Mouse (Mus musculus) forebrain, embryonic 16.5 days (tissue): ENCODE results near the gene Sept10. TPM values are rescaled to one million over a fixed set of nuclear protein-coding genes. Genes with fewer than 3 reads are reported as not detected.
"Not testable (repeated sequence)": the region's sequence is repeated elsewhere in the genome, so short reads cannot be mapped to it uniquely, and the experiment has no call there.

Experiments
- ATAC-seq: fragments of 200-750 bp; cut with Nextera tagmentation; 2 replicates; pipeline ENCODE4 v1.8.0; 2017; ENCODE audit warnings: mild to moderate bottlenecking, moderate library complexity
- H3K27ac ChIP-seq: fragments of 300-500 bp; sonication (generic); 2 replicates; pipeline ENCODE4 v1.5.1; 2014; ENCODE audit warnings: low read length, control low read depth
- H3K27me3 ChIP-seq: fragments of 300-500 bp; sonication (generic); replicated peaks from 2 replicates; pipeline ENCODE4 v1.6.1; 2014; ENCODE audit warnings: low read length; ENCODE audit not compliant: control insufficient read depth, insufficient read depth
- H3K36me3 ChIP-seq: fragments of 300-500 bp; sonication (generic); 2 replicates; pipeline ENCODE4 v1.6.1; 2014; ENCODE audit not compliant: control insufficient read depth, insufficient read depth
- H3K4me1 ChIP-seq: fragments of 300-500 bp; sonication (generic); replicated peaks from 2 replicates; pipeline ENCODE4 v1.6.1; 2014; ENCODE audit warnings: low read length; ENCODE audit not compliant: control insufficient read depth, insufficient read depth
- H3K4me2 ChIP-seq: fragments of 300-500 bp; sonication (generic); 2 replicates; pipeline ENCODE4 v1.6.1; 2014; ENCODE audit warnings: mild to moderate bottlenecking, low read length, control low read depth
- H3K4me3 ChIP-seq: fragments of 300-500 bp; sonication (generic); replicated peaks from 2 replicates; pipeline ENCODE4 v1.5.1; 2014; ENCODE audit warnings: mild to moderate bottlenecking, low read length, control low read depth
- H3K9ac ChIP-seq: fragments of 300-500 bp; sonication (generic); replicated peaks from 2 replicates; pipeline ENCODE4 v1.6.1; 2014; ENCODE audit warnings: low read depth, low read length, control low read depth
- H3K9me3 ChIP-seq: fragments of 300-500 bp; sonication (generic); 2 replicates; pipeline ENCODE4 v1.6.1; 2016; ENCODE audit warnings: low read length; ENCODE audit not compliant: control insufficient read depth
- WGBS: fragments of 180-500 bp; shearing (Covaris S2); extraction: QIAGEN DNeasy Blood & Tissue Kit; methylation state at CpG from one replicate; pipeline ENCODE4 v1.1.7; 2014; 5-methylcytosine and 5-hydroxymethylcytosine counted together
- polyA plus RNA-seq: library from polyadenylated mRNA; unstranded; fragments of >200 nt; fragmentation: Nextera tagmentation; extraction: Ambion mirVana; gene quantifications from 2 replicates; pipeline ENCODE4 v1.2.1, GENCODE M21; 2015

The Sept10 gene
- polyA plus RNA-seq, 1 experiment from 2014 or later: 21.7 TPM

GRCm38 (mm10) chr10:59106644-59107043 lies 115.0 kb downstream of the Sept10 start:
- WGBS: 79% methylated on average over 3 of the region's 3 CpGs

GRCm38 (mm10) chr10:59105885-59106284 lies 115.8 kb downstream of the Sept10 start:
- WGBS: 84% methylated on average over 8 of the region's 8 CpGs

More at GRCm38 (mm10) chr10:59106644-59107043, 115.0 kb downstream of the Sept10 start:
- H3K4me2 ChIP-seq: no peak overlapping the region
- H3K27ac ChIP-seq: no peak overlapping the region
- no peak overlapping the region for H3K4me3 ChIP-seq
- no peaks in the 10 kb centered on the region for H3K27me3 ChIP-seq
- H3K9me3 ChIP-seq: no peaks in the 10 kb centered on the region
- no peak for ATAC-seq
- no peak overlapping the region for H3K9ac ChIP-seq
- peaks cover 9% of the 10 kb centered on the region; the same call in 1 of the 2 replicates for H3K4me1 ChIP-seq
- peaks cover 5% of the 10 kb centered on the region; the same call in 1 of the 2 replicates for H3K36me3 ChIP-seq

GRCm38 (mm10) chr10:59104683-59105082 lies 117.0 kb downstream of the Sept10 start:
- no peak overlapping the region for H3K4me2 ChIP-seq
- WGBS: 68% methylated on average over 5 of the region's 5 CpGs
- no peak overlapping the region for H3K9ac ChIP-seq
- no peaks in the 10 kb centered on the region for H3K27me3 ChIP-seq
- no peaks in the 10 kb centered on the region for H3K9me3 ChIP-seq
- peak; percentile 81 for ATAC-seq
- H3K4me3 ChIP-seq: no peak overlapping the region
- peaks cover 9% of the 10 kb centered on the region; the same call in 1 of the 2 replicates for H3K4me1 ChIP-seq
- H3K36me3 ChIP-seq: peaks cover 3% of the 10 kb centered on the region; the same call in 1 of the 2 replicates
- peak overlapping the region; percentile 73 for H3K27ac ChIP-seq

More at GRCm38 (mm10) chr10:59105885-59106284, 115.8 kb downstream of the Sept10 start:
- H3K4me1 ChIP-seq: peaks cover 9% of the 10 kb centered on the region; the same call in 1 of the 2 replicates
- H3K27me3 ChIP-seq: no peaks in the 10 kb centered on the region
- no peak overlapping the region for H3K9ac ChIP-seq
- peaks cover 4% of the 10 kb centered on the region; the same call in 1 of the 2 replicates for H3K36me3 ChIP-seq
- ATAC-seq: no peak
- H3K4me3 ChIP-seq: no peak overlapping the region
- H3K4me2 ChIP-seq: no peak overlapping the region
- H3K27ac ChIP-seq: no peak overlapping the region
- H3K9me3 ChIP-seq: no peaks in the 10 kb centered on the region

- not testable (repeated sequence) for H3K4me2 ChIP-seq, H3K27ac ChIP-seq, ATAC-seq, H3K27me3 ChIP-seq, H3K36me3 ChIP-seq, H3K9ac ChIP-seq, H3K4me1 ChIP-seq, H3K4me3 ChIP-seq, H3K9me3 ChIP-seq
- WGBS: 83% methylated on average over 5 of the region's 5 CpGs
These were observed 118.6 kb downstream of the Sept10 start for GRCm38 (mm10) chr10:59103076-59103475.

- Histone ChIP-seq H3K9ac (no peak overlapping the region), H3K4me1 (peaks cover 50% of the 10 kb centered on the region), H3K27ac (peak overlapping the region; percentile 92), H3K27me3 (no peaks in the 10 kb centered on the region), H3K36me3 (0 out of 2 replicates have a peak, but pooled peaks cover 4% of the 10 kb centered on the region), H3K9me3 (no peaks in the 10 kb centered on the region), H3K4me3 (no peak overlapping the region), H3K4me2 (no peak overlapping the region)
- 43% methylated on average over 7 of the region's 7 CpGs for WGBS
- ATAC-seq: peak; percentile 13; the same call in 1 of the 2 replicates
These were observed 129.7 kb downstream of the Sept10 start for GRCm38 (mm10) chr10:59091988-59092387.

Other genes starting within 250 kb of the Sept10 start
- 20.4 and 21.0 TPM in 2 replicates for gene Sowahc, start 106 bp upstream of the Sept10 start, polyA plus RNA-seq
- gene P4ha1, start 101.4 kb upstream of the Sept10 start, polyA plus RNA-seq: 32.8 and 46.6 TPM in 2 replicates
- 2.1 and 7.6 TPM in 2 replicates for gene Gm10273, start 173.8 kb upstream of the Sept10 start, polyA plus RNA-seq
- gene Pla2g12b, start 181.8 kb upstream of the Sept10 start, polyA plus RNA-seq: not detected in 2 replicates
- 0.08 TPM in 1 of 2 replicates, not detected in the other for gene Oit3, start 219.9 kb upstream of the Sept10 start, polyA plus RNA-seq